Mouse (Mus musculus) frontal cortex, adult (tissue): Measurements from ENCODE around the gene Kmt2d.

Source experiments
- ATAC-seq: cut with Nextera tagmentation; 2 replicates; pipeline ENCODE4 v1.9.2; 2017; ENCODE audit warnings: mild to moderate bottlenecking, moderate library complexity, mixed read lengths; ENCODE audit not compliant: low TSS enrichment

The Kmt2d gene

DNA sequence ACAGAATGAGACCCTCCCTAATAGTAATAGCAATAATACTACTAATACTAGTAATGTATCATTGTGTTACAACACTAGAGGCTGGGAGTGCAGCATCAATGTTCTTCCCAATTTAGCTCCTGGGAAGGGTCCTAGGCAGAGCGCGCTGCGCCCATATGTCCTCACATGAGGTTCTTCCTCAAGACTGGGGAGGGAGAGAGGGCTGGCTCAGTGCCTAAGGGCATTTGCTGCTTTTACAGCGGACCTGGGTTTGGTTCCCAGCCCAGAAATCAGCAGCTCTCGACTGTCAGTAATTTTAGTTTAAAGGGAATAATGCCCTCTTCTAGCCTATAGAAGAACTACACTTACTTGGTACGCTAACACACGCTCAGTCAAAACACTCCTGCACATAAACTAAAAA lies 16.5 kb upstream of the Kmt2d start:
- ATAC-seq = no peak

DNA sequence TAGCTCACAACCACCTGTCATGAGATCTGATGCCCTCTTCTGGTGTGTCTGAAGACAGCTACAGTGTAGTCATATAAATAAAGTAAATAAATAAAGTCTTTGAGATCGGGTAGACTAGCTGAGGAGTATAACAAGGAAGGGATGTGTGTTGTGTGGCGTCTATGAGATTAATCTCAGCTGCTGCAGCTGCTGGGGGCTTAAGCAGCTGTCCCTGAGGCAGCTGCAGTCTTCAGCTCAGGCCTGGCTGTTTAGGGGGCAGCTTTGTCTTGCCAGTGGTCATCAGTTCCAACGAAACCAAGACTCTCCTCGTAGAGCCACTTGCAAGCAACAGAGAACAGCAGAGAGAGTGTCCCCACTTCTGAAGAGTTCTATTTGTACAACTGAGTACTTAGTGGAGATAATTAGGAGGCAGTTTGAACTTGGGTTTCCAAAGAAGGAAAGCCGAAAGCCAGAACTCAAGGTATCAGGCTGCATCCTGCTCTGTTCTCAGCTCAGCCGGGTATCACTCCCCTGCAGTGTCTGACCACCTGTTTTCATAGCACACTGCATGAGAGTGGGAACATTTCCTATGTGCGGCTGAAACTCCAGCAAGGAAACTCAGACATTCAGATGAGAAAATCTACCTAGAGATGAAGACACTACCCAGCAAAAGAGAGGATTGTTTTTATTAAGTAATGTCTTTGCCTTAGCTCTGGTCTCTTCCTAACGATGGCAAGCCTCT lies 15.8 kb upstream of the Kmt2d start:
- ATAC-seq = no peak

DNA sequence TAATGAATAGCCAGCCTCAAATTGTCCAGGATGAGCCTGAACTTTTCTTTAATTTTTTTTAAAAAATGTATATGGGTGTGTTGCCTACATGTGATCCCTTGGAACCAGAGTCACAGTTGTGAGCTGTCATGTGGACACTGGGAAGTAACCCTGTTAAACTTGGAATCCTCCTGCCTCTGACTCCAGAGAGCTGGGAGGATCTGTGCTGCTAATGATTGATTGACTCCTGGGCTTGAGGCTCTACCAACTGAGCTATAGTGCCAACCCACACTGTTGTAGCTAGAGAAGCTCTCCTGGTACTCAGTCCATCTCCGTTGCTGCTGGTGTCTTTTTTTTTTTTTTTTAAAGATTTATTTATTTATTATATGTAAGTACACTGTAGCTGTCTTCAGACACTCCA lies 13.1 kb upstream of the Kmt2d start:
- no peak for ATAC-seq

DNA sequence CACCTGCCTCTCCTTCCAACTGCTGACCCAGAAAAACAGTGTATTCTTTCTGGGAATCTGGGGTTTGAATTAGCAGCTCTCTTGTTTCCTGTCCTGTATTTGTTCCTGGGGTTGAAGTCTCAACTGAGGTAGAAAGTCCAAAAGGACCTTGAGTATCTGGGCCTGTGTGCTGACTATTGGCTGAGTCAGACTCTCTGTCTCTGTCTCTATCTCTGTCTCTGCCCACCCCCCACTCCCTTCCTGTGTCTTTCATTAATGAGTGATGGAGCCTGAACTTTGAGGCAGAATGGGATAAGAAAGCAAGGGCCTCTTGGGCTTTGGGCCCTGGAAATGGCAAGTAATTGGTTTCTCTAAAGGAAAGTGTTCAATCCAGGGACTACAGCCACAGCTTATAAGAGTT lies 12.7 kb upstream of the Kmt2d start:
- no peak for ATAC-seq

DNA sequence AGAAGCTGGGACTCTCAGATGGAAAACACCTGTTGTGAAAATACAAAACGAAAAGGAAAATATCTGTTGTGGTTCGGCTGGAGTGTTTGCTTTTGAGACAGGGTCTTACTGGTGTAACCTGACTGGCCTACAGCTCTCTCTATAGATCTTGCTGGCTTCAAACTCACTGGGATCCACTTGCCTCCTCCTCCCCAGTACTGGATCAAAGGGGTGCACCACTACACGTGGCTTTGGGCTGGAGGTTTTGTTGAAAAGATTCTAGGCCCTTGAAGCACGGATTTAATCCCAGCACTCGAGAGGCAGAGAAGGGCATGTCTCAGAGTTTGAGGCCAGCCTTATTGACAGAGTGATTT lies 10.6 kb upstream of the Kmt2d start:
- ATAC-seq = peak; percentile 13; the same call in 1 of the 2 replicates

DNA sequence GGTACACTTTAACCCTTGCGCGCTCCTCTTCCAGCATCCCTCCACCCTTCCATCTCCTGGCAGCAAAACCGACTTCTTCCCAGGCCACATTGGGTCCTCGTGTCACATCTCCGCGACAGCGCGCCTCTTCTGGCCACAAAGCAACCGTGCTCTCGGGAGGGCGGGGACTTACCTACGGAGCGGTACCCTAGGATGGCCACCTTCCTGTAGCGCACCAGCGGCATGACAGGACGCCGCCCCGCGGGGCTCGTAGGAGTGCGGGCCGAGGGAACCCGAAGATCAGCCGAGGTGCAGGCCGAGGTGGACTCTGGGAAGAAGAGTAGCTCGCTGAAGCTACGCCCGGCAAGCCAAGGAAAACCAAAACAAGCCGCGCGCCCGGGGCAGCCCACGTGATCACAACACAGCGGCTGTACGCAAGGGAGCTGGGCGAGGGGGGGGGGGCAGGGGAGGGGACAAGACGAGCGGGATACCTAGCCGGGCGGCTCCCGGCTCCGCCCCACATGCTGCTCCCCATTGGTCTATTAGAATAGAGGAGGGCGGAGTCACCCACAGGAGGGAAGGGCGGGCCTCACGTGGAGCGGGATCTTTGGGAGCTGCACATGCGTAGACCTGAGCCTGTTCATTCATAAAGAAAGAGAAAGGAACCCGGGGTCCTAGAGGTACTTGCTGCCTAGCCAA lies 10.1 kb upstream of the Kmt2d start:
- ATAC-seq = peak; percentile 96

DNA sequence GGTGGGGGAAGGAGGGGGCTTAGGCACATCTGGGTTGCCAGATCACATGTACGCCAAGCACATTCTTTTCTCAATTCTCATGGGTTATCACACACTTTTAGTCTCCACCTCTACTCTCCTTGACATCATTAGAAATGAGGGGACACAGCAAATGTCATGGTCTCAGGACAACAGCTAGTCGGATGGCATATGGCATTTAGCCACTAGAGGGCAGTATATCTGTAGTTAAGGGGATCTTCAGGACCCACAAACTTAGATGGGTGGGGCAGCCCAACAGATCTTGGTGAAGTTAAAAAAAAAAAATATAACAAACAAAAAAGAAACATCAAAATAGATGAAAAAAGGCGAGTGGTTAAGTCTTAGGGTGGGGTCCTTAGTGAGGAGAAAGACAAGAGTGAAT lies 6.3 kb upstream of the Kmt2d start:
- ATAC-seq = no peak

DNA sequence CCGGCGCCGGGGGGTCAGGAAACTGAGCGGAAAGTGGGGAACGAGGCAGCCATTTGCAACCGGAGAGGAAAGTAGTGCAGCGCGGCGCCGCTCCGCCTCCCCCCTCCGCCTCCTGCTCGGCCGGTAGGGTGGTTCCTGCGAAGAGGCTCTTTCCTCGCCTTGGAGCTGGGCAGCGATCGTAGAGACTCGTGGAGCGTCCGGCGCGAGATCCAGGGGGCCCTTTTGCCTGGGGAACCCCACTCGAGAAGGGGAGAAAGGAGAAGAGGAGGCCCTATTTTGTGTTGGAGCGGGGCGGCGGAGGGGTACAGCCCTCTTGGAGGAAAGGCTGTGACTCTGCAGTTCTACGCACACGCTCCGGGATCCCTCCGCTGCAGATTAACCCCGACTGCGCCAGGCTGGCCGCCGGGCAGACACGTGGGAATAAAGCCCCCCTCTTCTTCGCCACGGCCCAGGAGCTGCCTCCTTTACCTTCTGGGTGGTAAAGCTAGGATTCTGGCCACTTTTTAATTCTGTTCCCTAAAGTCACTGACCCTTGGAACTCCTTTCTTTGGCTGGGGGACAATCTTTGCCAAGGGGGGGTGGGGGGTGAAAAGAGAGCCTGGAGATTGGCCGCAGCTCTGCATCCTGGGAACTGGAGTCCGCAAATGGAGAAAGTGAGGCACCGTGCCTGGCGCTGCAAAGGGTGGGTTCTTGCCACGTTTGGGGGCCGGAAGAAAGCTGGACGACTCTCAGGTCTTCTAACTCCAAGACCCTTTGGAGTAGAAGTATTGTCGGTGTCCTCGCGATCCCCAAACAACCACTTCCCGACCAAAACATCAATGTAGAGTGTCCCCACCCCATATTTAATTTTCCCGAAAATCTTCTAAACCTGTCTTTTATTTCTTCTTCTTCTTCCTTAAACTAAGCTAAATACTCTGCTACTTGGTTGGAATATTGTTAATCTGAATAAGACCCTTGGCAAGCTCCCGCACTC lies 1.2 kb upstream of the Kmt2d start:
- ATAC-seq = peak; percentile 69

DNA sequence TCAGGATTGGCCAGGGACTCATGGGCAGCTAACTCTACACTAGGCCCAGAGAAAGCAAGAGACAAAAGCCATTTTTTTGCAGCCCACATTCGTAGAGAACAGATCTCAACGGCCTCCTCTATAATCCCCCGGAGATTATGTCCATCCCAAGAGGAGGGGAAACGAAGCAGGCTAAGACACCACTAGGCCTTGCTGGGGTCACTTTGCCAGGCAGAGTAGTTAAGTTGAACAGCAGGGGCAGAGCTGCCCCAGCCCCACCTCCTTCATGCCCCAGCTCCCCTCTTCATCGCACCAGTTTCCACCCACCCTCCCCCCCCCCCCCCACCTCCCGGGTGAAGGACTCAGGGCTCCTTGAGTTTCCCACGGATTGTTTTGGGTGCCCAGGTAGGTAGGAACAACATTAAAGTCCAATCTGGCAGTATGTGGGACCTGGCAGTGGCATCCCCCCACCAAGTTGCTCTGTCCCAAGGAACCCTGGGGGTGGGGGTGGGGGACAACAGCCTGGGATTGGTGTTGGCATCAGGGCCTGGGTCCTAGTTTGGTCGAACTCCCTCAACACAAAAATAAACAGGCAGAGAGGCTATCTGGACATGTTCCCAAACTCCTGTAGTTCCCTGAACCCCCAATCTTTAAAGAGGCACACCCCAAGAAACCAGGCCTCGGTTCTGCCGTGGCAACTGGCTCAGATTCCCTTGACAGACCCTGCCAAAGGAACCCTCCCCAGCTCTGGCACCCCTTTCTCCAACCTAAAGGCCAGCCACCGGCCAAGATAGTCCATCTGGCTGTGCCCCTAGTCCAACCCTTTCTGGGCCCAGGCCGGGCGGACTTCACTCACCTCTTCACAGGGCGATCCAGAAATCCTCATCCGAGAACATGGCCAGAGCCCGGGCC lies 580 bp downstream of the Kmt2d start:
- no peak for ATAC-seq

DNA sequence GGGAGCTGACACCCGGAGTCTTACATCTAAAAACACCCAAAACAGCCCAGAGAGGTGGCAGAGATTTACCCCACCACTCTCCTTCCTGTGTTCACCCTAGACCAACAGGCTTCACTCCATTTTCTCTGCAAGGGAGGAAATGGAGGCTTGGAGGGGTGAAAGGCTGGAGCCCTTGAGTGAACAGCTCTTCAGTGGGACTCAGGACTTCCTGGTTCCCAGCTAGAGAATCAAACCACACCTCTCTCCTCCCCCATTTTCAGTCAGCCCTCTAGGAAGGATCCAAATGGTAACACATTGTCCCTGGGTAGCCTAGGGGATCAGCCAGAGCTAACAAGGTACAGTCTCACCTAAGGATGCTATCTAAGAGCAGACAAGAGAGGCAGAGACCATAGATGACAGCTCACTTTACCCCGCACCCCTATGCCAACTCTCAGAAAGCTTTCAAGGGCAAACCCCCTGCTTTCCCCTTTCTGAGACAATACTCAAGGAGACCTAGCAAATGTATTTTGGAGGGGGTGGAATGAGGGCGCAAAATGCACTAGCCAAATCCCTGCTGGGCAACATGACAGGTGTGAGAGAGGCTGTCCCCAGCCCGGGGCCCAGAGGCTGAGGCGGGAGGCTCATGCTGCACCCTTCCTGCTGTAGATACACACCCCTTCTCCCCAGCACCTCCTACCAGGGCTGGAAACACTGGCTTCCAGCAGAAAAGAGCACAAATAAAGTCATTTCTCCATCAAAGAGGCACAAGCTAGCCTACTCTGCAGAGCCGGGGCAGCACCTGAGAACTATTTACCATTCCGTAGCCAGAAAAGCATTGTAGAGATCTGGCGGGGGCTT lies 1.4 kb downstream of the Kmt2d start:
- ATAC-seq = no peak

DNA sequence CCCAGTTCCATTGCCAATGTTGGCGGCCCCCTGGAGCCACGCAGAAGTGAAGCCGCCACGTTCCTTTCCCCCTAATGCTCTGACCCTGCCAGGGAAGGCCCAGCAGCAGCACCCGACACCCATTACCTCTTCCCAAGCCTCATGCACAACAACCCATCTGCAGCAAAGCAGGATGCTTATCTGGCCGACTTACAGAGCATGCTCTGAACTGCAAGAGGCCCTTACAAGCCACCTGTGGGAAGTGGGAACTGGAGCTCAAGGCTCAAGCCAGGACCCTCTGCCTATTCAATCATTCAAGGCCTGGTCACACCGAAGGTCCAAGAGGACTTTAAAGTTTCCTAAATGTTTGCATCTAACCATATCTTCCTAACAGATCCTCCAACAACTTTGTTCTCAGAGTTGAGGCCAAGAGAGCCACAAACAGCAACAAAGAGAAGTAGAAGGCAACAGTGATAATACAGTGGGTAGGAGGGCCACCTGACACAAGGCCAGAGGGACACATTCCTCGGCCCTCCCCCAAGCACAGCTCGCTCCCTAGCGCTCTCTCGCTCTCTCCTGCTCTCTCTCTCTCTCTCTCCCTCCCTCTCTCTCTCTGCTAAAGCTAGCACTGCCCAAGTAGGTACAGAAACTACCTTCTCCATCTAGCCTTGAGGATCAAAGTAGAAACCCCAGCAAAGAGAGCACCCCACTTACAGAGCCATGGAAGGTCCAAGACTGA lies 2.5 kb downstream of the Kmt2d start:
- no peak for ATAC-seq

DNA sequence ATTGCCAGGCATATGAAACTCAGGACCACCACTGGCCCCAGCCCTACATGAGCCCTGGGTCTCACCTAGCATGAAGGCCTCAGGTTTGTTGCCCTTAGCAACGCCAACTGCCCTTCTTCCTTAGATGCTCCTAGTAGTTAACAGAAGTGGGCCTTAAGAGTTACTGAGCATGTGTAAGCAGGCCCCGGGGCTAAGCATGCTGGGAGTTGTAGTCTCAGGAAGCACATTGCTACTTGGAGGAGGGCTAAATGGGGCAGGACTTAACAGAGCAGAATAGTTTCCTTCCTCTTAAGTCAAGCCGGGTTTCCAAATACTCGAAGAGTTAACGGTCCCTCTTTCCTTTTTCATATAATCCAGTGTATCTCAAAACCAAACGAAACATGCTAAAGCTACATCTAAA lies 3.7 kb downstream of the Kmt2d start:
- peak; percentile 66; the same call in 1 of the 2 replicates for ATAC-seq

DNA sequence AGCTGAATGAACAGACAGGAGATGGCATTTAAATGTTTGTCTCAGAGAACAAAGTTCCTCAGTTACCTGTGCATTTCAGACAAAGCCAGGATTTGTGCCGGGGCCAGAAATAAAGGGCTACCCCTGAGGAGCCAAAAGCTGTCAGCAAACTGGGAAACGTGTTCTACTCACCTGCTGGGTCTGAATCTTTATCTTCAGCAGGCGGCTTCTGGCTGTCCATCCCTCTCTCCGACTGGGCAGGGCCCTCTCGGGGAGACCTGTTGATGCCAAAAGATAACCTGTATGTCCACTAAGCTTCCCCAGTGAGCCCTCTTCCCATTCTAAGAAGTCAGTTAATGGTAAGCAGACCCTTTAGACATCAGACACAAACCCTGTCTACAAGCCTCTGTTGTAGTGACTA lies 4.5 kb downstream of the Kmt2d start:
- no peak for ATAC-seq

DNA sequence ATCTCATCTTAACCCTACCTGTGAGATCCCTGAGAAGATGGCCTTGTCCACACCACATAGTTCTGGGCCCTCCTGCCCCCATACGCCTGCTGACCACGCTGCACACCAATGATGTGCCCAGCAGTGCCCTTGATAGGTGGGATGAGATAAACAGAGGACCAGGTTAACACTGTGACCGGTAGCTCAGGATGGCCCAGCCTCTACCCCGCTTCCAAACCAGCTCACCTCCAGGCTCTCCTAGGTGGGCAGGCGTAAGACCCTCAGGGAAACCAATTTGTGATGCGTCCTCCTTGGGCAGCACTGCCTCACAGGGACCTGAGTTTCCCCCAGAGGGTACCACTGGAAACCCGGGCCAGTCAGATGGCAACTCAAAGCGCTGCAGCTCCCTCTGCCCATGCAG lies 5.2 kb downstream of the Kmt2d start:
- ATAC-seq = no peak

DNA sequence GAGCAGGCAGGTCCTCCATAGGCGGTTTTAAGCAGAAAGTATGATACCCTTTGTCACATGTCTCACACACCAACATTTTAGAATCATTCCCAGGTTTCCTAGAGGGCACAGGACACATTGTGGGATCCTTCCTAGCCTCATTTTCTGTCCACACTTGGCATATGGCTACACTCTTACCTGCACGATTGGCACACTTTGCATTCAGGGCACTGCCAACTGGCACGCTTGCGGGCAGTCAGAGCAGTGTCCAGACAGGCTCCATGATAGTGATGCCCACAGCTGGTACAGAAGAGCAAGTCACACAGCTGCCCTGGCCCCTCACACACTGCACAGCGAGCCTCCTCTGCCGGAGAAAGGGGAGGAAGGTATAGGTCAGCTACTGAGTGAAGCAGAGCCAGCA lies 6.1 kb downstream of the Kmt2d start:
- ATAC-seq = no peak

DNA sequence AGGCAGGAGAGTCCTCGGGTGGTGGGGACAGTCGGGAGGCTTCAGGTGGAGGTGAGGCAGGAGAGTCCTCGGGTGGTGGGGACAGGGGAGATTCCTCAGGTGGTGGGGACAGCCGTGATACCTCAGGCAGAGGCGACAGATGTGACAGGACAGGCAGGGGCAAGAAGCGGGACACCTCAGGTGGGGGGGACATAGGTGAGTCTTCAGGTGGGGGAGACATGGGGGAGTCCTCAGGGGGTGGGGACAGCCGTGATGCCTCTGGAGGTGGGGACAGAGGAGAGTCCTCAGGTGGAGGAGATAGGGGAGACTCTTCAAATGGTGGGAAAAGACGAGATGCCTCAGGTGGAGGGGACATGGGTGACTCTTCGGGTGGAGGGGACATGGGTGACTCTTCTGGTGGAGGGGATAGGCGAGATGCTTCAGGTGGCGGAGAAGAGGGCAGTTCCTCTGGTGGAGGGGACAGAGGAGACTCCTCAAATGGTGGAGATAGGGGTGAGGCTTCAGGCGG lies 7.5 kb downstream of the Kmt2d start:
- no peak for ATAC-seq

DNA sequence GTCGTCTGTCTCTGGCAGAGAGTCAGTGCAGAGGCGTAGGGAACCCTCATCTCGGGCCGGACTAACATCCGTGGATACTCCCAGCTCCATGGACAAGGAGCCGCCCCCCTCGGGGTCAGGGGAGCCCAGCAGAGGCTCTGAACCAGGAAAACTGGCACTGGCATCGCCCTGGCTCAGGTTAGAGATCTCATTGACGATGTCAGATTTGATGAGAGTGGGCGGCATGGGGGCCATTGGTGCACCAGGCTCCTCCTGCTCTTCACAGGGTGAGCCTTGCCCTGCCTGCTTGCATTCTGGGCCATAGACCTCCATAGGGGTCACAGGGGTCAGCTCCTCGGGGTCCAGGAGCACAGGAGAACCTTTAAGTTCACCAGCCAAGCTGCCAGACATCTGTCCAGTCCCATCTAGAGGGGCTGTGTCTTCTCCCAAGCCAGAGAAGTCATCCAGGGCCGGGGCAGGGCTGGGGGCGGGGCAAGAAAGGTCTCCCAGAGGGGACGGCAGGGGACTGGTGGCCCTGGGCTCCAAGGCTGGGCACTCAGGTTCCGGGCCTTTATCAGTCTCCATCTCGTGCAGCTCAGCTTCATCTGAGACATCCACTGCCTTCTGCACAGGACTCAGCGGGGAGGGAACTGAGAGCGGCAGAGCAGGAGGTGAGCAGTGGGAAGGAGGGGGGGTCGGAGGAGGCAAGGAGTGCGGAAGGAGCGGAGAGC lies 9.1 kb downstream of the Kmt2d start:
- no peak for ATAC-seq

DNA sequence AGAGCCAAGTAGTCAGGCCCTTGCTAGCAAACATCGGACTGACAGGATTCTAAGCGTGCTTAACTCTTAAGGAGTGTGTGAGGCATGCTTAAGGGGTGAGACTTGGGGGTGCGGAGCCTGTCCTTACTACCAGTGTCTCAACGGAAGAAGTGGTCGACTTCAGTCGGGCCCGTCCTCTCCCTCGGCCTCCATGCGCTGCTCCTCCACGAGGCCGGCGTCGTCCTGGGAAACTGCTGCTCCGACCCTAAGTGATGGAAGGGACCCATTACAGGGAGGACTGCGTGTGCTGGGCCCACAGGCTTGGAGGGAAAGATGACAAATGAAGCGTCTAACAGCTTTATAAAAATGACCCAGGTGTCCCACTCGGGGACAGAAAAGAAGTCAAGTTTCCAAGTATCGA lies 10.1 kb downstream of the Kmt2d start:
- no peak for ATAC-seq
